Mouse (Mus musculus): ENCODE results near the gene Slc35g3. TPM values are rescaled to one million over a fixed set of nuclear protein-coding genes. Genes with fewer than 3 reads are reported as not detected.

Slc35g3 gene
- polyA plus RNA-seq, 1 experiment from 2014 or later, result 0.18 TPM

DNA sequence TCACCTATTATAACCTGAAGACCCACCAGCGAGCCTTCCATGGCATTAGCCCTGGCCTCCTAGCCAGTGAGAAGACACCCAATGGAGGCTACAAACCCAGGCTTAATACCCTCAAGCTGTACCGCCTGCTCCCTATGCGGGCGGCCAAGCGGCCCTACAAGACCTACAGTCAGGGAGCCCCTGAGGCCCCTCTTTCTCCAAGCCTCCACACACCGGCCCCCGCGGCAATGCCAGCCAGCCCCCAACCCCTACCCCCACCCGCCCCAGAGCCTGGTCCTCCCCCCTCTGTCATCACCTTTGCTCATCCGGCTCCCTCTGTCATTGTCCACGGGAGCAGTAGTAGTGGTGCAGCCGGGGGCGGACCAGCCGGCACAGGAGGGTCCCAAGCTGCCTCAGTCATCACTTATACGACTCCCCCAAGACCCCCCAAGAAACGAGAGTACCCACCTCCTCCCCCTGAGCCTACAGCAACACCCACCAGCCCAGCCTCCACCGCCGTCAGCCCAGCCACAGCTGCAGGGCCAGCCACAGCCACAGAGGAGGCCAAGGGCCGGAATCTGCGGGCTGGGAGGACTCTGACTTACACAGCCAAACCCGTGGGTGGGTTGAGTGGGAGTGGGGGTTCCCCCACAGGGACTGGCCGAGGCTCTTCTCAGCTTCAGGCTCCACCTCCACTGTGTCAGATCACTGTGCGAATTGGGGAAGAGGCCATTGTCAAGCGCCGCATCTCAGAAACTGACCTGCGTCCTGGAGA is 15.9 kb upstream of the Slc35g3 start:
- WGBS, result 62% methylated on average over 26 of the region's 26 CpGs
- Histone ChIP-seq H3K9ac (ENCODE audit: low read length) (no peak overlapping the region; the same call in 1 of the 2 replicates), H3K9me3 (replicated peaks; ENCODE audit: control insufficient read depth, low read length) (no peaks in the 10 kb centered on the region), H3K36me3 (ENCODE audit: control insufficient read depth, insufficient read depth) (no peaks in the 10 kb centered on the region; the same call in 1 of the 2 replicates), H3K4me3 (ENCODE audit: low read length) (no peak overlapping the region), H3K27ac (ENCODE audit: low read length) (no peak overlapping the region), H3K4me2 (ENCODE audit: low read depth, low read length) (no peak overlapping the region), H3K4me1 (ENCODE audit: control insufficient read depth, insufficient read depth, low read length) (peaks cover 9% of the 10 kb centered on the region), H3K27me3 (ENCODE audit: control insufficient read depth, insufficient read depth, low read length) (no peaks in the 10 kb centered on the region)
- no peak for ATAC-seq (replicated peaks; ENCODE audit: extremely low read depth, insufficient read depth, low FRiP score)

GRCm38 (mm10) chr11:69776488-69776887 is 14.7 kb upstream of the Slc35g3 start:
- Histone ChIP-seq H3K9me3 (replicated peaks; ENCODE audit: control insufficient read depth, low read length) (no peaks in the 10 kb centered on the region), H3K36me3 (ENCODE audit: control insufficient read depth, insufficient read depth) (no peaks in the 10 kb centered on the region; the same call in 1 of the 2 replicates), H3K9ac (ENCODE audit: low read length) (no peak overlapping the region), H3K27me3 (ENCODE audit: control insufficient read depth, insufficient read depth, low read length) (no peaks in the 10 kb centered on the region), H3K4me3 (ENCODE audit: low read length) (no peak overlapping the region), H3K4me1 (ENCODE audit: control insufficient read depth, insufficient read depth, low read length) (peaks cover 9% of the 10 kb centered on the region), H3K27ac (ENCODE audit: low read length) (no peak overlapping the region), H3K4me2 (ENCODE audit: low read depth, low read length) (no peak overlapping the region)
- WGBS, result 86% methylated on average over 20 of the region's 20 CpGs
- ATAC-seq (replicated peaks; ENCODE audit: extremely low read depth, insufficient read depth, low FRiP score), result no peak

DNA sequence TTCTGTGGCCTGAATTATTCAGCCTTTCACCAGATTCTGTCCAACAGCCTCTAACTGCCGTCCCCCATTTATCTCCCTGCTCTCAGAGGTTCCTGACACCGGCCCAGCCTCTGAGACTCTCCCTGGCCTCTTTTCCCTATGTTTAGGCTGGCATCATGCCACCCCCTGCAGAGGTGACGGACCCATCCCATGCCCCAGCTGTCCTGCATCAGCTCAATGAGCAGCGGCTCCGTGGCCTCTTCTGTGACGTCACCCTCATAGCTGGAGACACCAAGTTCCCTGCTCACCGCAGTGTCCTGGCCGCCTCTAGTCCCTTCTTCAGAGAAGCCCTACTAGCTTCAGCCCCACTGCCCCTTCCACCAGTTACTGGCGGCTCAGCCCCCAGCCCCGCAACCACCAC is 13.9 kb upstream of the Slc35g3 start:
- no peak for ATAC-seq (replicated peaks; ENCODE audit: extremely low read depth, insufficient read depth, low FRiP score)
- H3K9me3 ChIP-seq (replicated peaks; ENCODE audit: control insufficient read depth, low read length), result no peaks in the 10 kb centered on the region
- WGBS, result 61% methylated on average over 10 of the region's 10 CpGs
- H3K36me3 ChIP-seq (ENCODE audit: control insufficient read depth, insufficient read depth), result no peaks in the 10 kb centered on the region; the same call in 1 of the 2 replicates
- peaks cover 9% of the 10 kb centered on the region for H3K4me1 ChIP-seq (ENCODE audit: control insufficient read depth, insufficient read depth, low read length)
- no peak overlapping the region for H3K4me3 ChIP-seq (ENCODE audit: low read length)
- H3K9ac ChIP-seq (ENCODE audit: low read length), result no peak overlapping the region
- H3K4me2 ChIP-seq (ENCODE audit: low read depth, low read length), result no peak overlapping the region
- no peaks in the 10 kb centered on the region for H3K27me3 ChIP-seq (ENCODE audit: control insufficient read depth, insufficient read depth, low read length)
- no peak overlapping the region for H3K27ac ChIP-seq (ENCODE audit: low read length)

- 60% methylated on average over 5 of the region's 5 CpGs for WGBS
- no peak overlapping the region for H3K27ac ChIP-seq (ENCODE audit: low read length)
- no peak overlapping the region for H3K4me3 ChIP-seq (ENCODE audit: low read length)
- H3K36me3 ChIP-seq (ENCODE audit: control insufficient read depth, insufficient read depth), result no peaks in the 10 kb centered on the region; the same call in 1 of the 2 replicates
- no peak overlapping the region for H3K9ac ChIP-seq (ENCODE audit: low read length)
- H3K4me2 ChIP-seq (ENCODE audit: low read depth, low read length), result no peak overlapping the region
- ATAC-seq (replicated peaks; ENCODE audit: extremely low read depth, insufficient read depth, low FRiP score), result no peak
- no peaks in the 10 kb centered on the region for H3K9me3 ChIP-seq (replicated peaks; ENCODE audit: control insufficient read depth, low read length)
- H3K27me3 ChIP-seq (ENCODE audit: control insufficient read depth, insufficient read depth, low read length), result no peaks in the 10 kb centered on the region
- H3K4me1 ChIP-seq (ENCODE audit: control insufficient read depth, insufficient read depth, low read length), result peaks cover 9% of the 10 kb centered on the region
Measured at GRCm38 (mm10) chr11:69774961-69775360, 13.2 kb upstream of the Slc35g3 start.

- Histone ChIP-seq H3K4me1 (ENCODE audit: control insufficient read depth, insufficient read depth, low read length) (peaks cover 10% of the 10 kb centered on the region; the same call in 1 of the 2 replicates), H3K4me2 (ENCODE audit: low read depth, low read length) (peak overlapping the region; percentile 77), H3K4me3 (ENCODE audit: low read length) (no peak overlapping the region; the same call in 1 of the 2 replicates), H3K9me3 (replicated peaks; ENCODE audit: control insufficient read depth, low read length) (no peaks in the 10 kb centered on the region), H3K36me3 (ENCODE audit: control insufficient read depth, insufficient read depth) (no peaks in the 10 kb centered on the region), H3K9ac (ENCODE audit: low read length) (no peak overlapping the region), H3K27ac (ENCODE audit: low read length) (no peak overlapping the region; the same call in 1 of the 2 replicates), H3K27me3 (ENCODE audit: control insufficient read depth, insufficient read depth, low read length) (no peaks in the 10 kb centered on the region)
- WGBS, result 53% methylated on average over 4 of the region's 4 CpGs
- no peak for ATAC-seq (replicated peaks; ENCODE audit: extremely low read depth, insufficient read depth, low FRiP score)
Measured at GRCm38 (mm10) chr11:69767625-69767909, 5.8 kb upstream of the Slc35g3 start.

- Histone ChIP-seq H3K4me2 (ENCODE audit: low read depth, low read length) (peak overlapping the region; percentile 77), H3K27me3 (ENCODE audit: control insufficient read depth, insufficient read depth, low read length) (no peaks in the 10 kb centered on the region), H3K4me1 (ENCODE audit: control insufficient read depth, insufficient read depth, low read length) (peaks cover 10% of the 10 kb centered on the region; the same call in 1 of the 2 replicates), H3K4me3 (ENCODE audit: low read length) (peak overlapping the region; percentile 95), H3K27ac (ENCODE audit: low read length) (peak overlapping the region; percentile 93), H3K36me3 (ENCODE audit: control insufficient read depth, insufficient read depth) (no peaks in the 10 kb centered on the region), H3K9ac (ENCODE audit: low read length) (peak overlapping the region; percentile 98), H3K9me3 (replicated peaks; ENCODE audit: control insufficient read depth, low read length) (no peaks in the 10 kb centered on the region)
- ATAC-seq (replicated peaks; ENCODE audit: extremely low read depth, insufficient read depth, low FRiP score), result no peak
- WGBS, result 46% methylated on average over 13 of the region's 13 CpGs
Measured at GRCm38 (mm10) chr11:69766872-69767624, 5.3 kb upstream of the Slc35g3 start.

- Histone ChIP-seq H3K4me3 (ENCODE audit: low read length) (peak overlapping the region; percentile 95), H3K27me3 (ENCODE audit: control insufficient read depth, insufficient read depth, low read length) (no peaks in the 10 kb centered on the region), H3K9ac (ENCODE audit: low read length) (peak overlapping the region; percentile 98), H3K36me3 (ENCODE audit: control insufficient read depth, insufficient read depth) (no peaks in the 10 kb centered on the region), H3K9me3 (replicated peaks; ENCODE audit: control insufficient read depth, low read length) (no peaks in the 10 kb centered on the region), H3K4me1 (ENCODE audit: control insufficient read depth, insufficient read depth, low read length) (peaks cover 10% of the 10 kb centered on the region; the same call in 1 of the 2 replicates), H3K27ac (ENCODE audit: low read length) (peak overlapping the region; percentile 93), H3K4me2 (ENCODE audit: low read depth, low read length) (peak overlapping the region; percentile 77)
- 1% methylated on average over 37 of the region's 37 CpGs for WGBS
- peak; percentile 86 for ATAC-seq (replicated peaks; ENCODE audit: extremely low read depth, insufficient read depth, low FRiP score)
Measured at GRCm38 (mm10) chr11:69766126-69766609, 4.4 kb upstream of the Slc35g3 start.

DNA sequence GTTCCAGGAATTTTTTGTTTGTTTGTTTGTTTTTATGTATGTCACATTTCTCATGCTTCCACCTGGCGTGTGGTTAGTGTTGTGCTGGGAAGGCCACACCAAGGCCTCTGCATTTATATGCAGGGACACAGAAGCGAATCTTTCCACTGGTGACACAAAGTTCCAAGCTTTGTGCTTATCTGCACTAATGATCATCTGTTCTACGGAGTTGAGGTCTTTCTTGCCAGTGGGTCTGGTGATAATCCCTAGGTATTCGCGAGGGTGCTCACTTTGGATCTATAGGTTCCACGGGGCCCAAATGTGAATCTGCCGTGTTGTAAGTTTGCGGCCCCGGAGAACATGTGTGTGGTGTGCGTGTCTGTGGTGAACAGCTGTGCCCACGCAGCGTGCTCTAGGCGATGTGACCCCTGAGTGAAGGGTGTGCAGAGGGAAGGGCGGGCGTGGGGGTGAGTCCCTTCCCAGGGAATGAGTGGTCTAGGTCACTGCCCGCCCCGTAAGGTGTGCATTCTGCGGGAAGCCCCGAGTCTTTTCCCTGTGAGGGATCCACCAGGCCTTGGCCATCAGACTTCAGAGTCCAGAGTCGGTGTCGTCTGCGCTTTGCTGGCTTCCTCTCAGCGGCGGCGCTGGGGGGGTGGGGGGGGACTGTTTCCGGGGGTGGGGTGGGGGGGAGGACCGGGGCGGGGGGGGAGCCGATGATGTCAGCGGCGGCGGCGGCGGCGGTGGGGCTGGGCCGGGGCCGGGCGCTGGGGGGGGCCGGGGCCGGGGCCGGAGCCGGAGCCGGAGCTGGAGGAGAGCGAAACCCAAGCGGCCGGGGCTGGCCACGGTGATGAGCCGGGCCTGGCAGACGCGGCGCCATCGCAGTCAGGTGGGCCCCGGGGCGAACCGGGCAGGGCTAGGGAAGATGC is 3.7 kb upstream of the Slc35g3 start, which contains the start of gene Zbtb4:
TSS of gene Zbtb4 (plus strand) at position 692 of the 905 bp plus-strand sequence.
- H3K4me1 ChIP-seq (ENCODE audit: control insufficient read depth, insufficient read depth, low read length), result peaks cover 10% of the 10 kb centered on the region
- peak within 1 kb of the TSS; percentile 93 for H3K27ac ChIP-seq (ENCODE audit: low read length)
- H3K9me3 ChIP-seq (replicated peaks; ENCODE audit: control insufficient read depth, low read length), result no peaks in the 10 kb centered on the region
- H3K4me3 ChIP-seq (ENCODE audit: low read length), result peak within 1 kb of the TSS; percentile 95
- ATAC-seq (replicated peaks; ENCODE audit: extremely low read depth, insufficient read depth, low FRiP score), result peak; percentile 63
- H3K4me2 ChIP-seq (ENCODE audit: low read depth, low read length), result peak within 1 kb of the TSS; percentile 77
- WGBS, result 15% methylated on average over 50 of the region's 55 CpGs
- H3K36me3 ChIP-seq (ENCODE audit: control insufficient read depth, insufficient read depth), result no peaks in the 10 kb centered on the region
- peak within 1 kb of the TSS; percentile 98 for H3K9ac ChIP-seq (ENCODE audit: low read length)
- H3K27me3 ChIP-seq (ENCODE audit: control insufficient read depth, insufficient read depth, low read length), result no peaks in the 10 kb centered on the region
